Mouse (Mus musculus) intestine, embryonic 15.5 days (tissue): ENCODE measurements around the gene Kif5a. TPM values are rescaled to one million over a fixed set of nuclear protein-coding genes. Genes with fewer than 3 reads are reported as not detected.
A peak's percentile ranks its signal among the peaks of the same experiment; 100 is the strongest.

Source experiments
- ATAC-seq: fragments of 200-750 bp; cut with Nextera tagmentation; 2 replicates; pipeline ENCODE4 v1.8.0; 2017; ENCODE audit warnings: moderate TSS enrichment, moderate library complexity
- H3K27ac ChIP-seq: fragments of 300-500 bp; sonication (generic); 2 replicates; pipeline ENCODE4 v1.5.1; 2015; ENCODE audit warnings: mild to moderate bottlenecking, inconsistent platforms
- H3K27me3 ChIP-seq: fragments of 300-500 bp; sonication (generic); replicated peaks from 2 replicates; pipeline ENCODE4 v1.6.1; 2015; ENCODE audit warnings: inconsistent platforms
- H3K36me3 ChIP-seq: fragments of 300-500 bp; sonication (generic); 2 replicates; pipeline ENCODE4 v1.6.1; 2015; ENCODE audit warnings: inconsistent platforms
- H3K4me1 ChIP-seq: fragments of 300-500 bp; sonication (generic); replicated peaks from 2 replicates; pipeline ENCODE4 v1.6.1; 2015; ENCODE audit warnings: inconsistent platforms
- H3K4me2 ChIP-seq: fragments of 300-500 bp; sonication (generic); replicated peaks from 2 replicates; pipeline ENCODE4 v1.6.1; 2015; ENCODE audit warnings: mild to moderate bottlenecking, inconsistent platforms
- H3K4me3 ChIP-seq: fragments of 300-500 bp; sonication (generic); replicated peaks from 2 replicates; pipeline ENCODE4 v1.5.1; 2015; ENCODE audit warnings: inconsistent platforms
- H3K9ac ChIP-seq: fragments of 300-500 bp; sonication (generic); 2 replicates; pipeline ENCODE4 v1.6.1; 2015; ENCODE audit warnings: inconsistent platforms
- H3K9me3 ChIP-seq: fragments of 300-500 bp; sonication (generic); 2 replicates; pipeline ENCODE4 v1.6.1; 2016; ENCODE audit warnings: inconsistent platforms
- WGBS: fragments of 180-500 bp; shearing (Covaris S2); methylation state at CpG from one replicate; pipeline ENCODE4 v1.1.7; 2015; 5-methylcytosine and 5-hydroxymethylcytosine counted together
- polyA plus RNA-seq: library from polyadenylated mRNA; unstranded; fragments of >200 nt; fragmentation: Nextera tagmentation; extraction: Ambion mirVana; gene quantifications from 2 replicates; pipeline ENCODE4 v1.2.1, GENCODE M21; 2015

The Kif5a gene
- polyA plus RNA-seq, 1 experiment from 2014 or later: 5.9 TPM

DNA sequence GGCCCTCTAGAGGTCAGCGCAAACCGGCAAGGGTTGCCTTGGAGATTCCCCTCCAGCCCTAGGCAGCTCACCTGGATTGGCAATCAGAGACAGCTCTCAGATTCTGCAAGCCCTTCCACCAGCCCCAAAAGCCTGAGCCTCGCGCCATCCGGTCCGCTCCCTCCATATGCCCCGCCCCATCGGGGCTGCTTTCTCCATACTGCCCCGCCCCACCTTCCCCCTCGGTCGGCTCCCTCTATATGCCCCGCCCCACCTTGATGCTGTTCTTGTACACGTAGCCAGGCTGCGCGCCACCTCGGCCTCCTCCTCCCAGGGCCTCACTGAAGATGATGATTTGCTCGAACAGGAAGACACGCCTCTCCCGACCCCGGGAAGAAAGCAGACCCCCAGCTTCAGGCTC is 79.4 kb downstream of the Kif5a start:
- 14% methylated on average over 20 of the region's 20 CpGs for WGBS
- H3K27me3 ChIP-seq: peaks cover 26% of the 10 kb centered on the region

DNA sequence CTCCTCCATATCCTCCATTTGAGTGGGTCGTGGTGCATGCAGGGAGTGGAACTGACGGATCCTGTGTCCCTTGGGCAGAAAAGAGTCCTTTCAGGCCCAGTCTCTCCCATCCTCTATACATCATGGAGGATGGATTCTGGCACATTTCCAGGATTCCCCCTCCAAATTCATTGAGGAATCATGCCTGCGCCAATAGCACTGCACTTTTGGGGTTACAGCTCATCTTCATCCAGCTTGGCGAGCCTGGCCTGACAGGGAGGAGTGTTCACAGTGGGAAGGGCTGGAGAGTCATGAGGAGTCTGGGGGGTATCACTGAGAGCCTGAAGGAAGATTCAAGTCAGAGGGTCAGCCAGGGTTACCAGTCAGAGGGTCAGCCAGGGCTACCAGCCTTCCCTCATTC is 80.5 kb downstream of the Kif5a start:
- Histone ChIP-seq H3K27me3 (peaks cover 37% of the 10 kb centered on the region), H3K27ac (no peak overlapping the region), H3K9me3 (no peaks in the 10 kb centered on the region), H3K9ac (no peak overlapping the region), H3K36me3 (no peaks in the 10 kb centered on the region; the same call in 1 of the 2 replicates), H3K4me2 (no peak overlapping the region), H3K4me1 (peaks cover 30% of the 10 kb centered on the region), H3K4me3 (no peak overlapping the region)
- ATAC-seq: no peak
- WGBS: 89% methylated on average over 4 of the region's 4 CpGs

More for the DNA sequence above, 79.4 kb downstream of the Kif5a start:
- H3K4me2 ChIP-seq: peak overlapping the region; percentile 51
- 0 out of 2 replicates have a peak overlapping the region, but pooled peaks have one; percentile 15 for H3K4me3 ChIP-seq
- peak; percentile 33 for ATAC-seq
- peak overlapping the region; percentile 17; the same call in 1 of the 2 replicates for H3K9ac ChIP-seq
- H3K27ac ChIP-seq: no peak overlapping the region
- H3K36me3 ChIP-seq: no peaks in the 10 kb centered on the region; the same call in 1 of the 2 replicates
- H3K4me1 ChIP-seq: peaks cover 28% of the 10 kb centered on the region
- H3K9me3 ChIP-seq: no peaks in the 10 kb centered on the region

GRCm38 (mm10) chr10:127181566-127181965 is 81.6 kb downstream of the Kif5a start:
- H3K27me3 ChIP-seq: peaks cover 42% of the 10 kb centered on the region
- no peak overlapping the region for H3K4me3 ChIP-seq
- 69% methylated on average over 6 of the region's 6 CpGs for WGBS
- no peaks in the 10 kb centered on the region; the same call in 1 of the 2 replicates for H3K36me3 ChIP-seq
- no peak overlapping the region for H3K27ac ChIP-seq
- H3K9me3 ChIP-seq: no peaks in the 10 kb centered on the region
- H3K4me1 ChIP-seq: peaks cover 31% of the 10 kb centered on the region
- ATAC-seq: no peak
- H3K4me2 ChIP-seq: no peak overlapping the region
- no peak overlapping the region for H3K9ac ChIP-seq

GRCm38 (mm10) chr10:127180695-127181047 is 82.5 kb downstream of the Kif5a start:
- H3K4me3 ChIP-seq: no peak overlapping the region
- no peak overlapping the region for H3K4me2 ChIP-seq
- no peak overlapping the region for H3K9ac ChIP-seq
- H3K9me3 ChIP-seq: no peaks in the 10 kb centered on the region
- no peak for ATAC-seq
- no peaks in the 10 kb centered on the region for H3K36me3 ChIP-seq
- no peak overlapping the region for H3K27ac ChIP-seq
- WGBS: 27% methylated on average over 3 of the region's 3 CpGs
- H3K27me3 ChIP-seq: peaks cover 42% of the 10 kb centered on the region
- peaks cover 31% of the 10 kb centered on the region for H3K4me1 ChIP-seq

DNA sequence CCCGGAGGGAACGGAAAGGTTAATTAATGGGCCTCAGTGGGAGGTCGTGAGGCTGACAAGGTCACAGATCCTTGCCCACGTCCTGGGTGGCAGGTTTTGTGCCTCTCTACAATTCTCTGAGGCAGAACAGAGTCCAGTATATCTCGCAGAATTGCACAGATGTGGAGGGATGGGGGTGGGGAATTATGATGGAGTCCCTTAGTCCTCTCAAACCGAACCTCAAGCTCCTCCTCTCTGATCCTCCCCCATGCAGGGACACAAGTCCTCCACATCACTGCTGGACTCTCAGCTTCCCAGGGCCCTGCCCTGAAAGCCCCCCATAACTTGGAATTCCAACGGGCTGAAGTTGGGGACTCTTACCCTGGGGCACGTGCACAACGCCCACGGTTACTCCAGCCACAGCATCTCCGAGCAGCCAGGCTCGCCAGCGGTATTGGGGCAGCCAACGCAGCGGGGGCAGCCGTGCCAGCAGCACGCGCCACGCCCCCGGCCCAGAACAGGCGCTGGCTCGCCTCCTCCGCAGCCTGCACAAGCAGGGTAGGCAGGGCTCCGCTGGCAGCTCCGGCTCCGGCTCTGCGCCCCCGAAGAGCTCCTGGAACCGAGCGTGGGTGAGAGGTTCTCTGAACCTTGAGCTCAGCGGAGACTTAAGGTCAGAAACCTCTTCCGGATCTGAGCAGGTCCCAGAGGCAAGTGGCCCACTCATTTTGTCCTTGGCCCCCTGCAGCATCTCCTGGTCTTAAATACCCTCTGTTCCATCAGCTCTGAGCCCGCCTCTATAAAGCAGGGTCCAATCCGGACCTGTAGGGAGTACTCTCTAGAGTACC is 83.1 kb downstream of the Kif5a start, which contains the start of gene Slc26a10:
Gene Slc26a10 (minus strand): TSS at position 775 of the 824 bp plus-strand sequence.
- H3K27me3 ChIP-seq: peaks cover 42% of the 10 kb centered on the region
- peak; percentile 28; the same call in 1 of the 2 replicates for ATAC-seq
- H3K9ac ChIP-seq: no peak within 1 kb of the TSS
- H3K9me3 ChIP-seq: no peaks in the 10 kb centered on the region
- H3K4me2 ChIP-seq: peak within 1 kb of the TSS; percentile 49
- 5% methylated on average over 34 of the region's 34 CpGs for WGBS
- no peak within 1 kb of the TSS for H3K27ac ChIP-seq
- H3K4me1 ChIP-seq: peaks cover 31% of the 10 kb centered on the region
- H3K36me3 ChIP-seq: no peaks in the 10 kb centered on the region
- peak within 1 kb of the TSS; percentile 19; the same call in 1 of the 2 replicates for H3K4me3 ChIP-seq

- peak overlapping the region; percentile 73 for H3K4me2 ChIP-seq
- no peak for ATAC-seq
- H3K9me3 ChIP-seq: no peaks in the 10 kb centered on the region
- H3K4me1 ChIP-seq: peaks cover 24% of the 10 kb centered on the region
- H3K9ac ChIP-seq: no peak overlapping the region
- 5% methylated on average over 41 of the region's 41 CpGs for WGBS
- peaks cover 42% of the 10 kb centered on the region for H3K27me3 ChIP-seq
- no peak overlapping the region for H3K27ac ChIP-seq
- peak overlapping the region; percentile 28; the same call in 1 of the 2 replicates for H3K4me3 ChIP-seq
- H3K36me3 ChIP-seq: no peaks in the 10 kb centered on the region
Observed at GRCm38 (mm10) chr10:127178286-127179027, 84.7 kb downstream of the Kif5a start.

- Histone ChIP-seq H3K9ac (no peak overlapping the region), H3K4me3 (peak overlapping the region; percentile 28), H3K4me1 (peaks cover 19% of the 10 kb centered on the region), H3K36me3 (no peaks in the 10 kb centered on the region), H3K9me3 (no peaks in the 10 kb centered on the region), H3K27me3 (peaks cover 42% of the 10 kb centered on the region), H3K4me2 (peak overlapping the region; percentile 73), H3K27ac (no peak overlapping the region)
- 2% methylated on average over 23 of the region's 23 CpGs for WGBS
- peak; percentile 52 for ATAC-seq
Observed at GRCm38 (mm10) chr10:127177719-127178118, 85.4 kb downstream of the Kif5a start.

GRCm38 (mm10) chr10:127177235-127177634 is 85.9 kb downstream of the Kif5a start:
- no peak for ATAC-seq
- Histone ChIP-seq H3K4me2 (peak overlapping the region; percentile 73), H3K27me3 (peaks cover 42% of the 10 kb centered on the region), H3K4me3 (0 out of 2 replicates have a peak overlapping the region, but pooled peaks have one; percentile 28), H3K9me3 (no peaks in the 10 kb centered on the region), H3K27ac (no peak overlapping the region), H3K4me1 (peaks cover 19% of the 10 kb centered on the region), H3K36me3 (no peaks in the 10 kb centered on the region), H3K9ac (no peak overlapping the region)
- 21% methylated on average over 9 of the region's 9 CpGs for whole genome bisulfite sequencing

DNA sequence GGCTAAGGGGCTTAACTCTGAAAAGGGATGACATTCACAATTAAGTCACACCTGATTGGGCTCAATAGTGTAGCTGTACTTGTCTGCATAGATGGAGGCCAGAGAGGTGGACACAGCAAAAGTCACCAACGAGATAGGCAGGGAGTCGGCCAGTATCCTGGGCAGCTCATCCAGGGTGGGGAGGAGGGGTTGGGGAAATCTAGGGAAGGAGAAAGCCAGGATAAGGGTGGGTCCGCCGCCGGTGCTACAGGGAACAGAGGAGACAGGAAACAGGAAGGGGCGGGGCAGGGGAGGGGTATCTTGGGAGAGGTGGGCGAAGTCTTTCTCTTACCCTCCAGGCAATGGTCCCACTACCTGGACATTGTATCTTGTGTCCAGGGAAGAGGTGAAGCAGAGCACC is 86.4 kb downstream of the Kif5a start:
- no peaks in the 10 kb centered on the region for H3K9me3 ChIP-seq
- no peaks in the 10 kb centered on the region; the same call in 1 of the 2 replicates for H3K36me3 ChIP-seq
- H3K27ac ChIP-seq: no peak overlapping the region
- H3K4me2 ChIP-seq: no peak overlapping the region; the same call in 1 of the 2 replicates
- WGBS: 7% methylated on average over 7 of the region's 7 CpGs
- H3K4me3 ChIP-seq: no peak overlapping the region
- no peak for ATAC-seq
- peaks cover 19% of the 10 kb centered on the region for H3K4me1 ChIP-seq
- peaks cover 42% of the 10 kb centered on the region for H3K27me3 ChIP-seq
- no peak overlapping the region for H3K9ac ChIP-seq

DNA sequence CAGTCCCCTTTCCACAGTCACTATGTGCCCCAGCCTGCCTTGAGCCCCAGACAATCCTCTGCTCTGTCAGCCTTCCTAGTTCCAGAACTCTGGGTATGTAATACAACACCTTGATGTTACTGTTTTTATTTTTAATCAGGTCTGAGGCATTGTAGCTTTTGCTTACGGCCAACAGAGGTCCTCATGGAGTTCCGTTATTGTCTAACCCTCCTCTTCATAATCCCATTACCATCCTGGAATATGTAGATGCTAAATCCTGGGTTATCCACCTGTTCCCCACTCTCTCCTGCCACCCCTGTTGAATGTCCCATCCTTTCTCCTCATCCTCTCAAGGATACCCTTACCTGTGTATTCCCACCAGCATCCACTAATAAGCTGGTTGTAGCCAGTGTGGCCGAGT is 86.9 kb downstream of the Kif5a start:
- no peaks in the 10 kb centered on the region; the same call in 1 of the 2 replicates for H3K36me3 ChIP-seq
- 50% methylated on average over 3 of the region's 3 CpGs for WGBS
- H3K27ac ChIP-seq: no peak overlapping the region
- H3K4me2 ChIP-seq: no peak overlapping the region
- no peak overlapping the region for H3K9ac ChIP-seq
- ATAC-seq: no peak
- peaks cover 40% of the 10 kb centered on the region for H3K27me3 ChIP-seq
- no peaks in the 10 kb centered on the region for H3K9me3 ChIP-seq
- H3K4me3 ChIP-seq: no peak overlapping the region
- H3K4me1 ChIP-seq: peaks cover 19% of the 10 kb centered on the region
